Mouse (Mus musculus) thymus, adult 2 months (tissue): ENCODE data around the gene Cep95. TPM values are rescaled to one million over a fixed set of nuclear protein-coding genes. Genes with fewer than 3 reads are reported as not detected.
"Not testable (repeated sequence)": the region's sequence is repeated elsewhere in the genome, so short reads cannot be mapped to it uniquely, and the experiment has no call there.

Experiments
- DNase-seq: peaks from one replicate; pipeline ENCODE4 v3.0.0; 2021
- H3K27ac ChIP-seq: fragments of 200-500 bp; 2 replicates; pipeline ENCODE4 v1.5.1; 2012; ENCODE audit warnings: low read length, control low read depth; ENCODE audit not compliant: control insufficient read depth, insufficient read depth
- H3K27me3 ChIP-seq: fragments of 200-500 bp; 2 replicates; pipeline ENCODE4 v1.6.1; 2012; ENCODE audit warnings: mild to moderate bottlenecking, low read length, moderate library complexity, mixed read lengths; ENCODE audit not compliant: control insufficient read depth, insufficient read depth
- H3K36me3 ChIP-seq: fragments of 200-500 bp; 2 replicates; pipeline ENCODE4 v1.6.1; 2012; ENCODE audit warnings: mild to moderate bottlenecking, low read length, moderate library complexity; ENCODE audit not compliant: control insufficient read depth, insufficient read depth
- H3K4me1 ChIP-seq: fragments of 200-500 bp; replicated peaks from 2 replicates; pipeline ENCODE4 v1.6.1; 2012; ENCODE audit warnings: low read length; ENCODE audit not compliant: control insufficient read depth, insufficient read depth
- H3K4me3 ChIP-seq: fragments of 200-500 bp; 2 replicates; pipeline ENCODE4 v1.5.1; 2012; ENCODE audit warnings: mild to moderate bottlenecking, low read length, control low read depth, moderate library complexity; ENCODE audit not compliant: control insufficient read depth, insufficient read depth
- CTCF ChIP-seq: fragments of 200-500 bp; IDR thresholded peaks from 2 replicates; pipeline ENCODE4 v1.5.1; 2012; ENCODE audit warnings: mild to moderate bottlenecking, control low read depth, low read length, moderate library complexity, borderline replicate concordance; ENCODE audit not compliant: control insufficient read depth, poor library complexity, insufficient read depth; ENCODE audit errors: extremely low read depth
- POLR2A ChIP-seq: fragments of 200-500 bp; IDR thresholded peaks from 2 replicates; pipeline ENCODE4 v1.6.1; 2012; ENCODE audit warnings: mild to moderate bottlenecking, low read length, control low read depth, moderate library complexity; ENCODE audit not compliant: control insufficient read depth, poor library complexity, insufficient read depth; ENCODE audit errors: extremely low read depth
- WGBS: fragments of 180-500 bp; shearing (Covaris S2); methylation state at CpG from one replicate; pipeline ENCODE4 v1.1.7; 2018; 5-methylcytosine and 5-hydroxymethylcytosine counted together
- polyA plus RNA-seq: library from polyadenylated mRNA; depleted of rRNA; stranded (reverse); fragments of >200 nt; gene quantifications from 2 replicates; pipeline ENCODE4 v1.2.3, GENCODE M21; 2012

The Cep95 gene
- polyA plus RNA-seq, 1 experiment = 10.4 TPM

DNA sequence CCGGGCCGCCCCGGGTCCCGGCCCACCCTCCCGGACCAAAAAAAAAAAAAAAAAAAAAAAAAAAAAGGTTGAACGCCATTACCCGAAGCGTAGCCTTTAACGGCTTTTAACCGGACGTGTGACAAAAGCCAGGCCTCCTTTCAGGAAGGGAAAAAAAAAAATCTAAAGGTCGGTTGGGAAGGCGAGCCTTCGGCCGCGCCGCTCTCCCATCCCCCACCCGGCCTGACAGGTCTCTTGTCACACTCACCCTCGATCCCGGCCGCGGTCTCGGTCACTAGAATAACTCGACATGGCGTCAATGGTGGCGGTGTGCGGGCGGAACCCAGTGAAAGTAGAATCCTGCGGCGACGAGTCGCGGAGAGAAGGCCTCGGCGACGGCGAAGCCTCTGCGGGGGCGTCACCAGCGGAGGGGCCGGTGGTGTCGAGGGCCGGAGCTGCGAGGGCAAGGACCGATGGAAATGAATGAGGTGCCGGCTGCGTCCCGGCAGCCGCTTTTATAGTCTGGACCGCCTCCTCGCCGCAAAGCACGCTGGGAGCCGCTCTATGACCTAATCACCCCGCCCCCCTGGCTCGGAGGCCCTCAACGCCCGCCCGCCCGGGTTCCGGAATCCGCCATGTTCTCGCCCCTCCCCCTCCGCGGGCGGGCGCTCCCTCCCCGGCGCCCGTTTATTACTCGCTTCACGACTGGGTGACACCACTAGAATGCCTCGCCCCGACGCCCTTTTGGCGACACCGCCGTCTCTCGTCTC, 852 bp upstream of the Cep95 start:
- WGBS = 1% methylated on average over 79 of the region's 79 CpGs

DNA sequence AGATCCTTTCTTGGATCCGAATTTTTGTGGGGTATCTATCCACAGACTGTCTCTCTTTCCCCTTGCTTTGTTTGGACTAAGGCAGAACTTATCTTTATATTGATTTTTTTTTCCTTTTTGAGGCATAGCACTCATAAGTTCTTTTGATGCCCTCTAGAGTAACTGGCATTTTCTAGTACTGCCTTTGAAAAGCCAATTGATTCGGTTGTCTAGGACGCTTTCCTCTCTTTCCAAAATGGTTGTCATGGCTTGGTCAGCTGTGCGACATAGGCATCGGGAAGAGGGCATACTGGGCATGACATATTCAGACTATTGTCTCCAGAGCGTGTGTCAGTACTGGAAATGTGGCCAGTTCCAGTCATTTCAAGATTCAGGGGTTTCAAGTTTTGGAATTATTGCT, 597 bp downstream of the Cep95 start:
- no peak for DNase-seq
- peaks cover 39% of the 10 kb centered on the region for H3K36me3 ChIP-seq
- 2% methylated on average over 6 of the region's 6 CpGs for WGBS

More for the DNA sequence above, 852 bp upstream of the Cep95 start:
- H3K4me1 ChIP-seq = 0 out of 2 replicates have a peak, but pooled peaks cover 2% of the 10 kb centered on the region
- DNase-seq = peak; percentile 99
- no peaks in the 10 kb centered on the region for H3K27me3 ChIP-seq
- peak overlapping the region; percentile 78 for H3K4me3 ChIP-seq
- H3K36me3 ChIP-seq = peaks cover 44% of the 10 kb centered on the region
- H3K27ac ChIP-seq = peak overlapping the region; percentile 89
- TF ChIP-seq POLR2A = peak; percentile 97
- no peak for TF ChIP-seq CTCF

DNA sequence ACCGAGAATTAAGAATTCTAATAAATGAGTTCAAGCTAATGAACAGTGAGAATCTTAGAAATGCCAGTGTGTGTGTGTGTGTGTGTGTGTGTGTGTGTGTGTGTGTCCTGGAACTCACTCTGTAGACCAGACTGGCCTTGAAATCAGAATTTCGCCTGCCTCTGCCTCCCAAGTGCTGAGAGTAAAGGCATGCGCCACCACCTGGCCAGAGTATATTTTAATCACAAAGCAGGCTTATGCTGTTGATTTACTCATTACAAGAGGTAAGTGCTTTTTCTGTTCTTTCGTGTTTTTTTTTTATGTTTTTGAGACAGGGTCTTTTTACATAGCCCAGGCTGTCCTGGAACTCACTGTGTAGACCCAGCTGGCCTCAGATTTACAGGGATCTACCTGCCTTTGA, 4.8 kb downstream of the Cep95 start:
- WGBS = 79% methylated on average over 4 of the region's 4 CpGs
- peak; percentile 11 for DNase-seq
- no peak overlapping the region for H3K4me3 ChIP-seq
- peaks cover 43% of the 10 kb centered on the region for H3K36me3 ChIP-seq
- H3K4me1 ChIP-seq = 0 out of 2 replicates have a peak, but pooled peaks cover 2% of the 10 kb centered on the region
- TF ChIP-seq POLR2A (no peak), CTCF (no peak)
- no peak overlapping the region for H3K27ac ChIP-seq
- no peaks in the 10 kb centered on the region for H3K27me3 ChIP-seq

More for the DNA sequence above, 597 bp downstream of the Cep95 start:
- Histone ChIP-seq H3K27me3 (no peaks in the 10 kb centered on the region), H3K4me1 (0 out of 2 replicates have a peak, but pooled peaks cover 2% of the 10 kb centered on the region), H3K27ac (no peak overlapping the region), H3K4me3 (peak overlapping the region; percentile 63)
- TF ChIP-seq CTCF (no peak), POLR2A (no peak)

DNA sequence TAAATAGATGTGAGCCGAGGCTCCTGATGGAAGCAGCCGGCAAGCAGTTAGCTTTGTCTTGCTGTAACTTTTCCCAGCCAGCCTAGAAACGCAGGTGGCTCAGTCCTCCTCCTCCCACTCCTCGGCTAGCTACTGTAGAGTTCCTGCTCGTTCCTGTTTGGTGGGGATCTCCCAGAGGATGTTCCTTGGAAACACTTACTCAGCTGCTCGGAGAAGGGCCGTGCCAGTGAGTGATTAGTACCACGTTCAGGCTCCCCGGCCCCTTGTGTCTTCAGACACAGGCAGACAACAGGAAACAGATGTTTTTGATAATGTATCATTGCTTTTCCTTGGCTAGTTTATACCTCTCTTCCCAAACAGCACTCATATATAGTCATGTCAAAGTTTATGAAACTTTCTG, 6.6 kb downstream of the Cep95 start:
- 83% methylated on average over 9 of the region's 9 CpGs for WGBS
- no peak for TF ChIP-seq POLR2A
- no peak for TF ChIP-seq CTCF
- H3K4me1 ChIP-seq = no peaks in the 10 kb centered on the region
- H3K36me3 ChIP-seq = peaks cover 62% of the 10 kb centered on the region
- no peak overlapping the region for H3K27ac ChIP-seq
- no peak overlapping the region for H3K4me3 ChIP-seq
- no peak for DNase-seq
- no peaks in the 10 kb centered on the region for H3K27me3 ChIP-seq

GRCm38 (mm10) chr11:106802069-106802627, 13.1 kb downstream of the Cep95 start:
- no peaks in the 10 kb centered on the region for H3K27me3 ChIP-seq
- no peak overlapping the region for H3K4me3 ChIP-seq
- no peak overlapping the region for H3K27ac ChIP-seq
- TF ChIP-seq POLR2A = no peak
- no peak for TF ChIP-seq CTCF
- no peak for DNase-seq
- H3K4me1 ChIP-seq = no peaks in the 10 kb centered on the region
- WGBS = 96% methylated on average over 10 of the region's 10 CpGs
- peaks cover 73% of the 10 kb centered on the region for H3K36me3 ChIP-seq

GRCm38 (mm10) chr11:106807442-106807841, 18.4 kb downstream of the Cep95 start:
- not testable (repeated sequence) for H3K27me3 ChIP-seq, H3K4me3 ChIP-seq, H3K27ac ChIP-seq, DNase-seq, H3K4me1 ChIP-seq
- WGBS = 88% methylated on average over 1 of the region's 1 CpGs
- H3K36me3 ChIP-seq = peaks cover 63% of the 10 kb centered on the region
